Mouse (Mus musculus) olfactory bulb, adult 2 months (tissue): ENCODE measurements around the gene Npy4r.

Experiments used
- CTCF ChIP-seq: fragments of 200-500 bp; IDR thresholded peaks from 2 replicates; pipeline ENCODE4 v1.5.1; 2012; ENCODE audit warnings: low read depth, mild to moderate bottlenecking, low read length, moderate library complexity; ENCODE audit not compliant: insufficient read depth
- POLR2A ChIP-seq: fragments of 200-500 bp; IDR thresholded peaks from 2 replicates; pipeline ENCODE4 v1.6.1; 2012; ENCODE audit warnings: mild to moderate bottlenecking, low read depth, low read length, moderate library complexity; ENCODE audit not compliant: insufficient read depth

DNA sequence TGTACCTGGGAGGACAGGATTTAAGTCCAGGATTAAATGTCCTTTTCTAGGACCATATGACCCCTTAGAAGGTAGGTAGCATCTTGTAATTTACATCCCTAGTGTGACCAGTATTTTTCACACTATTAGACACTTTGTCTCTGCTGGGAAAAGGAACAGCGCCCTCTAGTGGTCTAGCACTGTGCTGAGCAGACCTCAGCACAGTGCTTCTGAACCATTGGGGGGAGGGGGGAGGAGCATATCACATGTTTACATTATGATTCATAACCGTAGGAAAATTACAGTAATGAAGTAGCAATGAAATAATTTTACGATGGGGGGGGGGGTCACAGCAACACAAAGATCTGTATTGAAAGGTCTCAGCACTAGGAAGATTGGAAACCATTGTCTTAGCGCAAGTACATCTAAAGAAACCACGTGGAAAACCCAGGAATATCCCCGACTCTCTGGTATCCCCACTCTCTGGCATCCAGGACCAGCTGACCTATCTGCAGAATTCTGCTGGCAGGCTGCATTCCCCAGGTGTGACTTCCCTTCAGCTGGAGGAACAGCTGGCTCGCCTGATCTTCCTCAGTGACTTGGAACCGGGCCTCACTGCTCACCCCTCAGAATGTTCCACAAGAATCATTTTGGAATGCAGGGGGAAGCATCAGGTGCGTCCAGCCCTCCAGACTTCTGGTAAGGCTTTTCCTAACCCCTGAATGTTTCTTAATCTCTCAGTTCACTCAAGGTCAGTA, 2.5 kb upstream of the Npy4r start:
- TF ChIP-seq CTCF (0 out of 2 replicates have a peak, but pooled peaks have one; percentile 29), POLR2A (no peak)
